In the genomic region with DNA sequence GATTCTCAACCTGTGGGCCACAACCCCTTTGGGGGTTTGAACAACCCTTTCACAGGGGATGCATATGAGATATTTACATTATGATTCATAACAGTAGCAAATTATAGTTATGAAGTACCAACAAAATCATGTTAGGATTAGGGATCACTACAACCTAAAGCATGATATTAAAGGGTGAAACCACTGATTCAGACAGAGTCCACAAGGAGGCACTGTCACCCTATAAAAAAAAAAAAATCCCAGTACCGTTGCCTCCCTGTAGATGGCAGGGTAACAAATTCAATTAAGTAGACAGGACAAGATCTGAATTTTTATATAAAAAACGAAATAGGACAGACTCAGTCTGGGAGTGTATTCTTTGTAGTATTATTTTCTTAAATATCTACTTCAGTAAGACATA, we compare ENCODE assay signal across 9 mouse cellular contexts. TPM values are rescaled to one million over a fixed set of nuclear protein-coding genes. Genes with fewer than 3 reads are reported as not detected.
DNase-seq lines count a peak whose midpoint lies in the region; ATAC-seq and TF ChIP-seq lines count a peak whose summit lies in the region.
"Had no signal": no experiment of that assay in that cellular context is flagged by ENCODE, and none has a peak within 500 bp of the region (broad histone marks: within the 10 kb centered on the region; RNA-seq: fewer than 3 reads in every experiment).

No protein-coding gene starts in this region.

- H3K9ac ChIP-seq in heart, embryonic 11.5 days (ENCODE audit: low read depth, low read length), result no peak overlapping the region
- no peak overlapping the region for H3K9ac ChIP-seq in liver, embryonic 14.5 days (replicated peaks)
- H3K9ac ChIP-seq in neural tube, embryonic 15.5 days (replicated peaks), result no peak overlapping the region
- H3K9ac ChIP-seq: limb, embryonic 15.5 days had no signal

- ATAC-seq in heart, embryonic 11.5 days (replicated peaks; ENCODE audit: insufficient number of reproducible peaks, low FRiP score, low TSS enrichment), result no peak
- ATAC-seq in liver, embryonic 14.5 days (ENCODE audit: insufficient read depth), result no peak
- ATAC-seq in neural tube, embryonic 15.5 days (ENCODE audit: low FRiP score), result peak; percentile 67

- no peak overlapping the region for H3K4me2 ChIP-seq in heart, embryonic 11.5 days
- H3K4me2 ChIP-seq in liver, embryonic 14.5 days (ENCODE audit: low read depth), result no peak overlapping the region
- no peak overlapping the region for H3K4me2 ChIP-seq in neural tube, embryonic 15.5 days
- H3K4me2 ChIP-seq: limb, embryonic 15.5 days had no signal

- intact Hi-C loops in heart, postnatal 10 days (cut with DNase I), result loop anchor here (1.0 to 10.0 kb wide), 4 partner anchors 177 to 927 kb away; partner anchors contain the start of gene Ccdc71l

- H3K4me3 ChIP-seq in heart, embryonic 11.5 days (ENCODE audit: low read depth, low read length), result no peak overlapping the region
- H3K4me3 ChIP-seq in E14TG2a.4 (replicated peaks; ENCODE audit: low read length), result no peak overlapping the region
- no peak overlapping the region for H3K4me3 ChIP-seq in hindbrain, embryonic 10.5 days
- no peak overlapping the region for H3K4me3 ChIP-seq in liver, embryonic 14.5 days (ENCODE audit: insufficient read depth in 1 of 2, low read depth in 2 of 2, low read length in 2 of 2)
- H3K4me3 ChIP-seq in neural tube, embryonic 15.5 days (replicated peaks), result no peak overlapping the region
- H3K4me3 ChIP-seq: limb, embryonic 15.5 days had no signal

- H3K27ac ChIP-seq in heart, embryonic 11.5 days (ENCODE audit: low read depth, low read length), result no peak overlapping the region
- H3K27ac ChIP-seq in hindbrain, embryonic 10.5 days, result no peak overlapping the region
- H3K27ac ChIP-seq in liver, embryonic 14.5 days, result peak overlapping the region; percentile 85; the same call in 1 of the 2 replicates
- no peak overlapping the region for H3K27ac ChIP-seq in neural tube, embryonic 15.5 days (replicated peaks)
- H3K27ac ChIP-seq: limb, embryonic 15.5 days had no signal

- no peaks in the 10 kb centered on the region for H3K27me3 ChIP-seq in heart, embryonic 11.5 days (ENCODE audit: control insufficient read depth, insufficient read depth, low read length)
- no peaks in the 10 kb centered on the region for H3K27me3 ChIP-seq in E14TG2a.4 (ENCODE audit: insufficient read depth, low read length)
- no peaks in the 10 kb centered on the region for H3K27me3 ChIP-seq in hindbrain, embryonic 10.5 days (ENCODE audit: insufficient read depth, poor library complexity, severe bottlenecking)
- no peaks in the 10 kb centered on the region for H3K27me3 ChIP-seq in liver, embryonic 14.5 days (ENCODE audit: control insufficient read depth, insufficient read depth, low read length)
- H3K27me3 ChIP-seq in neural tube, embryonic 15.5 days (replicated peaks), result no peaks in the 10 kb centered on the region
- H3K27me3 ChIP-seq: limb, embryonic 15.5 days had no signal

- DNase-seq in heart, postnatal 10 days, result peak; percentile 46 to 74
- DNase-seq in cerebellum, postnatal 14 days, result peak; percentile 60 to 71
- peak; percentile 38 for DNase-seq in hindbrain, embryonic 10.5 days (ENCODE audit: low spot score)
- DNase-seq in liver, embryonic 14.5 days (ENCODE audit: low read depth in 3 of 3, low spot score in 3 of 3), result peak; percentile 65 to 77 (median 66)
- no peak for DNase-seq in right cerebral cortex, postnatal 10 days (ENCODE audit: low spot score in 2 of 2)

- peak; percentile 76 for TF ChIP-seq CTCF in E14TG2a.4 (conservative IDR thresholded peaks at IDR 0.05; ENCODE audit: low read length)
- peak; percentile 84 for TF ChIP-seq CTCF in liver, embryonic 14.5 days (IDR thresholded peaks at IDR 0.05; ENCODE audit: low read depth)

- TF ChIP-seq EP300 in liver, embryonic 14.5 days (IDR thresholded peaks at IDR 0.05; ENCODE audit: low read depth), result peak; percentile 62

- H3K9me3 ChIP-seq in heart, embryonic 11.5 days (replicated peaks; ENCODE audit: control insufficient read depth, low read length), result no peaks in the 10 kb centered on the region
- H3K9me3 ChIP-seq in E14TG2a.4 (ENCODE audit: low read length), result no peaks in the 10 kb centered on the region
- no peaks in the 10 kb centered on the region for H3K9me3 ChIP-seq in hindbrain, embryonic 10.5 days
- H3K9me3 ChIP-seq in liver, embryonic 14.5 days (ENCODE audit: control insufficient read depth, low read length), result no peaks in the 10 kb centered on the region
- H3K9me3 ChIP-seq in neural tube, embryonic 15.5 days (replicated peaks), result no peaks in the 10 kb centered on the region
- H3K9me3 ChIP-seq: limb, embryonic 15.5 days had no signal

- 4% methylated on average over 2 of the region's 2 CpGs for WGBS in heart, embryonic 11.5 days (ENCODE audit: insufficient replicate concordance)
- WGBS in hindbrain, embryonic 10.5 days, result 15% methylated on average over 2 of the region's 2 CpGs
- WGBS in liver, embryonic 14.5 days (ENCODE audit: insufficient replicate concordance), result 5% methylated on average over 2 of the region's 2 CpGs
- WGBS in neural tube, embryonic 15.5 days, result 7% methylated on average over 2 of the region's 2 CpGs

- H3K36me3 ChIP-seq in heart, embryonic 11.5 days (ENCODE audit: control insufficient read depth, insufficient read depth, low read length), result no peaks in the 10 kb centered on the region
- no peaks in the 10 kb centered on the region for H3K36me3 ChIP-seq in E14TG2a.4 (ENCODE audit: insufficient read depth, low read length)
- H3K36me3 ChIP-seq in hindbrain, embryonic 10.5 days, result peaks cover 3% of the 10 kb centered on the region; the same call in 1 of the 2 replicates
- H3K36me3 ChIP-seq in liver, embryonic 14.5 days (replicated peaks; ENCODE audit: control insufficient read depth, insufficient read depth, low read depth), result peaks cover 53% of the 10 kb centered on the region
- peaks cover 29% of the 10 kb centered on the region for H3K36me3 ChIP-seq in neural tube, embryonic 15.5 days
- H3K36me3 ChIP-seq: limb, embryonic 15.5 days had no signal

- H3K4me1 ChIP-seq in heart, embryonic 11.5 days (ENCODE audit: control insufficient read depth, insufficient read depth, low read length), result no peaks in the 10 kb centered on the region
- peaks cover 4% of the 10 kb centered on the region; the same call in 1 of the 2 replicates for H3K4me1 ChIP-seq in E14TG2a.4 (replicated peaks; ENCODE audit: low read depth, low read length)
- H3K4me1 ChIP-seq in hindbrain, embryonic 10.5 days (replicated peaks), result no peaks in the 10 kb centered on the region
- H3K4me1 ChIP-seq in liver, embryonic 14.5 days (replicated peaks; ENCODE audit: control insufficient read depth in 2 of 2, insufficient read depth in 2 of 2, low read length in 1 of 2), result peaks cover 19 to 21% of the 10 kb centered on the region in 2 experiments
- 0 out of 2 replicates have a peak, but pooled peaks cover 3% of the 10 kb centered on the region for H3K4me1 ChIP-seq in neural tube, embryonic 15.5 days
- H3K4me1 ChIP-seq: limb, embryonic 15.5 days had no signal

RNA-seq across cellular contexts. Expression of gene Hbp1, which starts 17.2 kb away (rescaled TPM):
- total RNA-seq in heart, postnatal 10 days (2021), result 10 to 100 TPM; 87.8 to 90.0 TPM
- polyA plus RNA-seq in heart, embryonic 11.5 days (2014; fragmentation: Nextera tagmentation; extraction: Ambion mirVana), result 85.3 and 95.1 TPM in 2 replicates
- 77.9 and 81.3 TPM in 2 replicates for polyA plus RNA-seq in hindbrain, embryonic 10.5 days (2016; fragmentation: Nextera tagmentation; extraction: Ambion mirVana)
- polyA plus RNA-seq in liver, embryonic 14.5 days (2012; rRNA removed), result 19.2 and 27.0 TPM in 2 replicates
- polyA plus RNA-seq in liver, embryonic 14.5 days (2014; fragmentation: Nextera tagmentation; extraction: Ambion mirVana), result 32.8 and 36.3 TPM in 2 replicates
- 39.1 and 51.9 TPM in 2 replicates for polyA plus RNA-seq in neural tube, embryonic 15.5 days (2015; fragmentation: Nextera tagmentation; extraction: Ambion mirVana)

Comparison
In these comparisons a context has a peak if more than half of its experiments do, and no peak if none do; other contexts are left out.
1. DNase-seq: peak in heart, postnatal 10 days (2 of 2), cerebellum, postnatal 14 days (2 of 2), hindbrain, embryonic 10.5 days (single experiment) and liver, embryonic 14.5 days (3 of 3); none in right cerebral cortex, postnatal 10 days (0 of 2).